In genomic region chr11:32194086-32194485, GRCm38 (mm10) we compare ENCODE assay signal across 19 mouse cellular contexts. TPM values are rescaled to one million over a fixed set of nuclear protein-coding genes. Genes with fewer than 3 reads are reported as not detected.
"Had no signal": no experiment of that assay in that cellular context is flagged by ENCODE, and none has a peak within 500 bp of the region (broad histone marks: within the 10 kb centered on the region; RNA-seq: fewer than 3 reads in every experiment).

No protein-coding gene starts in this region.

- H3K9ac ChIP-seq: liver, embryonic 14.5 days; lung, embryonic 15.5 days; midbrain, embryonic 12.5 days; midbrain, embryonic 15.5 days; neural tube, embryonic 12.5 days; stomach, embryonic 15.5 days had no signal

- H3K27me3 ChIP-seq: lung, embryonic 15.5 days; midbrain, embryonic 15.5 days; neural tube, embryonic 12.5 days; stomach, embryonic 15.5 days had no signal

- H3K9me3 ChIP-seq: lung, embryonic 15.5 days; megakaryocyte, embryonic 14.5 days; midbrain, embryonic 12.5 days; midbrain, embryonic 15.5 days; neural tube, embryonic 12.5 days; stomach, embryonic 15.5 days had no signal

- DNase-seq: lung, adult 2 months; lung, postnatal 14 days; lung, postnatal 36 days; right cerebral cortex, postnatal 14 days; thymus, adult 2 months; thymus, postnatal 25 days had no signal

- ATAC-seq: lung, postnatal 0 days; midbrain, embryonic 15.5 days had no signal

- H3K27ac ChIP-seq: liver, embryonic 14.5 days; lung, embryonic 15.5 days; macrophage; midbrain, embryonic 12.5 days; midbrain, embryonic 15.5 days; neural tube, embryonic 12.5 days; stomach, embryonic 15.5 days; stomach, postnatal 0 days had no signal

- H3K4me3 ChIP-seq: lung, embryonic 15.5 days; megakaryocyte, embryonic 14.5 days; midbrain, embryonic 12.5 days; midbrain, embryonic 15.5 days; neural tube, embryonic 12.5 days; stomach, embryonic 15.5 days had no signal

- H3K4me2 ChIP-seq: lung, embryonic 15.5 days; midbrain, embryonic 12.5 days; midbrain, embryonic 15.5 days; neural tube, embryonic 12.5 days; stomach, embryonic 15.5 days had no signal

- H3K36me3 ChIP-seq: lung, embryonic 15.5 days; midbrain, embryonic 12.5 days; midbrain, embryonic 15.5 days; neural tube, embryonic 12.5 days; stomach, embryonic 15.5 days had no signal

- H3K4me1 ChIP-seq: lung, embryonic 15.5 days; midbrain, embryonic 12.5 days; midbrain, embryonic 15.5 days; neural tube, embryonic 12.5 days; stomach, embryonic 15.5 days had no signal

RNA-seq across cellular contexts. Expression of gene Il9r, which starts 6.0 kb away (rescaled TPM):
- polyA plus RNA-seq: liver, embryonic 16.5 days; macrophage; midbrain, embryonic 12.5 days; midbrain, embryonic 15.5 days; midbrain, postnatal 0 days; neural tube, embryonic 14.5 days; stomach, postnatal 0 days had no signal
